Mouse (Mus musculus) CH12.LX (cell line): Measurements from ENCODE around the gene 1110008L16Rik. TPM values are rescaled to one million over a fixed set of nuclear protein-coding genes. Genes with fewer than 3 reads are reported as not detected.

Source experiments
- DNase-seq: peaks from one replicate; pipeline ENCODE4 v3.0.0-alpha.2; 2013; ENCODE audit errors: extremely low read depth
- H3K27ac ChIP-seq: 2 replicates; pipeline ENCODE4 v1.5.1; 2012; ENCODE audit warnings: low read depth, mild to moderate bottlenecking, control low read depth, moderate library complexity; ENCODE audit not compliant: insufficient read depth
- H3K27me3 ChIP-seq: replicated peaks from 2 replicates; pipeline ENCODE3; 2012; ENCODE audit warnings: inconsistent platforms
- H3K36me3 ChIP-seq, 2 experiments: replicated peaks in 1 of 2; 2 replicates each; pipeline versions ENCODE3 to v1.6.1; 2012; ENCODE audit warnings: inconsistent platforms in 1 of 2, low read length in 1 of 2, mild to moderate bottlenecking in 1 of 2, mixed read lengths in 1 of 2, moderate library complexity in 1 of 2; ENCODE audit not compliant: control insufficient read depth in 1 of 2, insufficient read depth in 1 of 2
- H3K4me1 ChIP-seq, 2 experiments: 2 replicates each; pipeline ENCODE4 v1.6.1; 2012; ENCODE audit warnings: inconsistent platforms in 1 of 2, moderate library complexity in 1 of 2; ENCODE audit not compliant: insufficient read depth in 2 of 2, control insufficient read depth in 1 of 2
- H3K4me2 ChIP-seq: 2 replicates; pipeline ENCODE4 v1.6.1; 2012; ENCODE audit warnings: low read depth, mild to moderate bottlenecking, control low read depth; ENCODE audit not compliant: poor library complexity, insufficient read depth, severe bottlenecking
- H3K4me3 ChIP-seq, 3 experiments: fragments of 150-350 bp in 1 of 3; sonication (generic) in 1 of 3; replicated peaks in 1 of 3; 2 replicates each; pipeline versions ENCODE3 to v1.5.1; 2011 to 2012; ENCODE audit warnings: low read depth in 2 of 3, low read length in 2 of 3, mild to moderate bottlenecking in 2 of 3, moderate library complexity in 2 of 3, control low read depth in 1 of 3, improper control_type of control experiment in 1 of 3, inconsistent platforms in 1 of 3, mixed read lengths in 1 of 3; ENCODE audit not compliant: poor library complexity in 1 of 3
- H3K79me2 ChIP-seq: replicated peaks from 2 replicates; pipeline ENCODE4 v1.6.1; 2012; ENCODE audit warnings: mild to moderate bottlenecking, moderate library complexity; ENCODE audit not compliant: control insufficient read depth, poor library complexity, insufficient read depth, severe bottlenecking; ENCODE audit errors: extremely low read depth
- H3K9ac ChIP-seq: 2 replicates; pipeline ENCODE4 v1.6.1; 2012; ENCODE audit warnings: low read depth, mild to moderate bottlenecking, control low read depth, moderate library complexity; ENCODE audit not compliant: insufficient read depth
- H3K9me3 ChIP-seq: replicated peaks from 2 replicates; pipeline ENCODE3; 2012; ENCODE audit warnings: low read length, inconsistent platforms, mixed read lengths
- BHLHE40 ChIP-seq: IDR thresholded peaks from 2 replicates; pipeline ENCODE4 v1.6.1; 2011; ENCODE audit warnings: mild to moderate bottlenecking, low read depth, low read length, improper control_type of control experiment
- CHD1 ChIP-seq: IDR thresholded peaks from 2 replicates; pipeline ENCODE4 v1.6.1; 2012; ENCODE audit warnings: low read depth, low read length, improper control_type of control experiment, inconsistent platforms
- CHD2 ChIP-seq: IDR thresholded peaks from 2 replicates; pipeline ENCODE4 v1.6.1; 2011; ENCODE audit warnings: low read length, improper control_type of control experiment
- CTCF ChIP-seq, 2 experiments: IDR thresholded peaks in 1 of 2; conservative IDR thresholded peaks in 1 of 2; 2 replicates each; pipeline ENCODE4 v1.5.1; 2011 to 2012; ENCODE audit warnings: low read depth in 2 of 2, low read length in 2 of 2, improper control_type of control experiment in 1 of 2, inconsistent platforms in 1 of 2, mild to moderate bottlenecking in 1 of 2, moderate library complexity in 1 of 2
- E2F4 ChIP-seq: IDR thresholded peaks from 2 replicates; pipeline ENCODE4 v1.6.1; 2011; ENCODE audit warnings: low read depth, low read length, improper control_type of control experiment; ENCODE audit not compliant: insufficient replicate concordance
- ELF1 ChIP-seq: IDR thresholded peaks from 2 replicates; pipeline ENCODE4 v1.6.1; 2014; ENCODE audit warnings: low read depth, mild to moderate bottlenecking, inconsistent platforms, low read length, improper control_type of control experiment
- EP300 ChIP-seq: IDR thresholded peaks from 2 replicates; pipeline ENCODE4 v1.6.1; 2011; ENCODE audit warnings: low read length, improper control_type of control experiment
- ETS1 ChIP-seq: conservative IDR thresholded peaks from 2 replicates; pipeline ENCODE4 v1.6.1; 2012; ENCODE audit warnings: low read depth, mild to moderate bottlenecking, inconsistent platforms, low read length, improper control_type of control experiment, moderate library complexity
- GABPA ChIP-seq: IDR thresholded peaks from 2 replicates; pipeline ENCODE4 v1.6.1; 2012; ENCODE audit warnings: low read depth, low read length, improper control_type of control experiment, inconsistent platforms; ENCODE audit not compliant: insufficient replicate concordance
- HCFC1 ChIP-seq: IDR thresholded peaks from 2 replicates; pipeline ENCODE4 v1.6.1; 2012; ENCODE audit warnings: low read depth, mild to moderate bottlenecking, inconsistent platforms, low read length, improper control_type of control experiment
- IRF4 ChIP-seq: IDR thresholded peaks from 2 replicates; pipeline ENCODE4 v1.6.1; 2014; ENCODE audit warnings: low read depth, mild to moderate bottlenecking, inconsistent platforms, low read length, improper control_type of control experiment
- JUN ChIP-seq: IDR thresholded peaks from 2 replicates; pipeline ENCODE4 v1.6.1; 2011; ENCODE audit warnings: low read depth, mild to moderate bottlenecking, low read length, improper control_type of control experiment, moderate library complexity; ENCODE audit not compliant: insufficient read depth
- JUND ChIP-seq: conservative IDR thresholded peaks from 2 replicates; pipeline ENCODE4 v1.6.1; 2011; ENCODE audit warnings: low read depth, low read length, improper control_type of control experiment
- KAT2A ChIP-seq: IDR thresholded peaks from 2 replicates; pipeline ENCODE4 v1.6.1; 2012; ENCODE audit warnings: low read length, improper control_type of control experiment, inconsistent platforms; ENCODE audit not compliant: insufficient replicate concordance
- MAFK ChIP-seq: IDR thresholded peaks from 2 replicates; pipeline ENCODE4 v1.6.1; 2011; ENCODE audit warnings: low read length, improper control_type of control experiment; ENCODE audit not compliant: insufficient replicate concordance
- MAX ChIP-seq: IDR thresholded peaks from 2 replicates; pipeline ENCODE4 v1.6.1; 2011; ENCODE audit warnings: low read length, improper control_type of control experiment
- MAZ ChIP-seq: IDR thresholded peaks from 2 replicates; pipeline ENCODE4 v1.6.1; 2012; ENCODE audit warnings: low read depth, mild to moderate bottlenecking, inconsistent platforms, low read length, improper control_type of control experiment, moderate library complexity
- MEF2A ChIP-seq: IDR thresholded peaks from 2 replicates; pipeline ENCODE4 v1.6.1; 2014; ENCODE audit warnings: low read depth, mild to moderate bottlenecking, inconsistent platforms, low read length, improper control_type of control experiment, borderline replicate concordance
- MXI1 ChIP-seq: IDR thresholded peaks from 2 replicates; pipeline ENCODE4 v1.6.1; 2011; ENCODE audit warnings: mild to moderate bottlenecking, low read depth, low read length, improper control_type of control experiment
- MYC ChIP-seq: IDR thresholded peaks from 2 replicates; pipeline ENCODE4 v1.6.1; 2011; ENCODE audit warnings: low read depth, mild to moderate bottlenecking, improper control_type of control experiment, low read length
- NELFE ChIP-seq: IDR thresholded peaks from 2 replicates; pipeline ENCODE4 v1.6.1; 2011; ENCODE audit warnings: low read depth, low read length, improper control_type of control experiment
- NRF1 ChIP-seq: IDR thresholded peaks from 2 replicates; pipeline ENCODE4 v1.6.1; 2014; ENCODE audit warnings: low read depth, mild to moderate bottlenecking, inconsistent platforms, low read length, improper control_type of control experiment, moderate library complexity
- PAX5 ChIP-seq: IDR thresholded peaks from 2 replicates; pipeline ENCODE4 v1.6.1; 2012; ENCODE audit warnings: low read length, inconsistent platforms, mixed read lengths
- POLR2A ChIP-seq: IDR thresholded peaks from 2 replicates; pipeline ENCODE4 v1.6.1; 2011; ENCODE audit warnings: low read depth, mild to moderate bottlenecking, improper control_type of control experiment, low read length
- POLR2AphosphoS2 ChIP-seq: IDR thresholded peaks from 2 replicates; pipeline ENCODE4 v1.6.1; 2011; ENCODE audit warnings: low read depth, low read length, improper control_type of control experiment
- RAD21 ChIP-seq: IDR thresholded peaks from 2 replicates; pipeline ENCODE4 v1.6.1; 2011; ENCODE audit warnings: low read depth, mild to moderate bottlenecking, low read length, improper control_type of control experiment, moderate library complexity
- RCOR1 ChIP-seq: conservative IDR thresholded peaks from 2 replicates; pipeline ENCODE4 v1.6.1; 2012; ENCODE audit warnings: low read depth, mild to moderate bottlenecking, inconsistent platforms, low read length, improper control_type of control experiment
- SIN3A ChIP-seq: IDR thresholded peaks from 2 replicates; pipeline ENCODE4 v1.6.1; 2012; ENCODE audit warnings: low read length, improper control_type of control experiment, inconsistent platforms
- SMC3 ChIP-seq: IDR thresholded peaks from 2 replicates; pipeline ENCODE4 v1.6.1; 2011; ENCODE audit warnings: low read depth, low read length, improper control_type of control experiment
- TBP ChIP-seq: conservative IDR thresholded peaks from 2 replicates; pipeline ENCODE4 v1.6.1; 2011; ENCODE audit warnings: low read depth, low read length, improper control_type of control experiment
- TCF12 ChIP-seq: IDR thresholded peaks from 2 replicates; pipeline ENCODE4 v1.6.1; 2014; ENCODE audit warnings: low read depth, mild to moderate bottlenecking, inconsistent platforms, low read length, improper control_type of control experiment
- UBTF ChIP-seq: IDR thresholded peaks from 2 replicates; pipeline ENCODE4 v1.6.1; 2012; ENCODE audit warnings: low read depth, mild to moderate bottlenecking, inconsistent platforms, low read length, improper control_type of control experiment, moderate library complexity
- USF1 ChIP-seq: IDR thresholded peaks from 2 replicates; pipeline ENCODE4 v1.6.1; 2014; ENCODE audit warnings: low read depth, mild to moderate bottlenecking, inconsistent platforms, low read length, improper control_type of control experiment
- USF2 ChIP-seq: conservative IDR thresholded peaks from 2 replicates; pipeline ENCODE4 v1.6.1; 2011; ENCODE audit warnings: low read depth, low read length, improper control_type of control experiment
- ZC3H11A ChIP-seq: IDR thresholded peaks from 2 replicates; pipeline ENCODE4 v1.6.1; 2012; ENCODE audit warnings: low read depth, mild to moderate bottlenecking, inconsistent platforms, low read length, improper control_type of control experiment
- ZKSCAN1 ChIP-seq: IDR thresholded peaks from 2 replicates; pipeline ENCODE4 v1.6.1; 2012; ENCODE audit warnings: low read depth, inconsistent platforms, low read length, improper control_type of control experiment, borderline replicate concordance
- ZMIZ1 ChIP-seq: IDR thresholded peaks from 2 replicates; pipeline ENCODE4 v1.6.1; 2012; ENCODE audit warnings: low read depth, mild to moderate bottlenecking, inconsistent platforms, low read length, improper control_type of control experiment
- ZNF384 ChIP-seq: IDR thresholded peaks from 2 replicates; pipeline ENCODE4 v1.6.1; 2012; ENCODE audit warnings: low read depth, low read length, improper control_type of control experiment, inconsistent platforms
- dilution Hi-C: fragments of 300-500 bp; cut with MboI; formaldehyde crosslinking; loops from 2 replicates; pipeline ENCODE4 v1.14.3; 2020; ENCODE audit warnings: low sequenced_read_pairs; ENCODE audit not compliant: extremely low pct_unique_long_range_greater_than_20kb, extremely low pct_ligation_motif_present
- in situ Hi-C: fragments of 300-500 bp; cut with MboI; formaldehyde crosslinking; loops from 3 replicates; pipeline ENCODE4 v1.14.3; 2019; ENCODE audit warnings: low sequenced_read_pairs, low pct_ligation_motif_present, low pct_unique_long_range_greater_than_20kb, mixed read lengths
- polyA plus RNA-seq: library from polyadenylated mRNA; unstranded; fragments of >175 nt; gene quantifications from 2 replicates; pipeline ENCODE4 v1.2.1, GENCODE M21; 2012; ENCODE audit warnings: low read depth; ENCODE audit not compliant: insufficient read length
- total RNA-seq, 2 experiments: library from RNA; depleted of rRNA; stranded (reverse); fragments of 300-350 nt in 1 of 2; fragments of >200 nt in 1 of 2; gene quantifications; 2 replicates each; pipeline ENCODE4 v1.2.3; 2012 to 2014

Gene 1110008L16Rik
- total and polyA plus RNA-seq, 3 experiments: 25.7 to 32.6 (median 28.9) TPM

GRCm38 (mm10) chr12:55429956-55430355 lies 130.6 kb downstream of the 1110008L16Rik start:
- peak overlapping the region; percentile 47; the same call in 1 of the 2 replicates for H3K9ac ChIP-seq
- no peak overlapping the region for H3K4me3 ChIP-seq
- no peaks in the 10 kb centered on the region for H3K27me3 ChIP-seq
- no peaks in the 10 kb centered on the region for H3K79me2 ChIP-seq
- dilution Hi-C loops (no loop called here), in situ Hi-C loops (no loop called here)
- no peaks in the 10 kb centered on the region for H3K36me3 ChIP-seq
- TF ChIP-seq MAZ (peak; percentile 52; the same call in 1 of the 2 replicates), MAFK (no peak), NRF1 (no peak), PAX5 (no peak), USF2 (no peak), CHD2 (peak; percentile 55; the same call in 1 of the 2 replicates), SMC3 (no peak; the same call in 1 of the 2 replicates), MAX (peak; percentile 86), KAT2A (no peak), MXI1 (no peak; the same call in 1 of the 2 replicates), GABPA (no peak), CHD1 (peak; percentile 29; the same call in 1 of the 2 replicates), UBTF (no peak), ETS1 (peak; percentile 56; the same call in 1 of the 2 replicates), IRF4 (peak; percentile 67), SIN3A (peak; percentile 52; the same call in 1 of the 2 replicates), MYC (peak; percentile 94), HCFC1 (no peak), USF1 (no peak), TCF12 (peak; percentile 62), E2F4 (no peak), MEF2A (peak; percentile 98), NELFE (no peak), JUN (peak; percentile 85), RCOR1 (no peak), BHLHE40 (peak; percentile 77), EP300 (peak; percentile 62), ZMIZ1 (no peak), ZC3H11A (no peak), ELF1 (0 out of 2 replicates have a peak, but pooled peaks have one; percentile 8), POLR2A (0 out of 2 replicates have a peak, but pooled peaks have one; percentile 25), RAD21 (no peak), POLR2AphosphoS2 (no peak), TBP (0 out of 2 replicates have a peak, but pooled peaks have one; percentile 28), JUND (peak; percentile 21; the same call in 1 of the 2 replicates), ZNF384 (no peak), CTCF (conservative IDR thresholded peaks at IDR 0.05 in 1 of 2, IDR thresholded peaks at IDR 0.05 in 1 of 2; ENCODE audit: low read depth in 2 of 2, low read length in 2 of 2) (no peak), ZKSCAN1 (no peak)
- H3K4me2 ChIP-seq: peak overlapping the region; percentile 12; the same call in 1 of the 2 replicates
- H3K4me1 ChIP-seq: peaks cover 25 to 60% of the 10 kb centered on the region in 2 experiments
- H3K9me3 ChIP-seq: no peaks in the 10 kb centered on the region
- H3K27ac ChIP-seq: peak overlapping the region; percentile 86
- DNase-seq: no peak
